Mouse (Mus musculus): ENCODE data around the gene Calr. TPM values are rescaled to one million over a fixed set of nuclear protein-coding genes. Genes with fewer than 3 reads are reported as not detected.

The Calr gene
- total RNA-seq, 1 experiment from 2014 or later = 1,079 TPM

- ATAC-seq (replicated peaks; ENCODE audit: insufficient number of reproducible peaks, low FRiP score, low TSS enrichment, poor library complexity, severe bottlenecking) = no peak
Measured at GRCm38 (mm10) chr8:84797971-84798370, 48.8 kb downstream of the Calr start.

- ATAC-seq (replicated peaks; ENCODE audit: insufficient number of reproducible peaks, low FRiP score, low TSS enrichment, poor library complexity, severe bottlenecking) = no peak
Measured at GRCm38 (mm10) chr8:84797256-84797797, 49.4 kb downstream of the Calr start.

- no peak for ATAC-seq (replicated peaks; ENCODE audit: insufficient number of reproducible peaks, low FRiP score, low TSS enrichment, poor library complexity, severe bottlenecking)
Measured at GRCm38 (mm10) chr8:84794486-84794885, 52.2 kb downstream of the Calr start.

GRCm38 (mm10) chr8:84793791-84794485 is 52.8 kb downstream of the Calr start:
- no peak for ATAC-seq (replicated peaks; ENCODE audit: insufficient number of reproducible peaks, low FRiP score, low TSS enrichment, poor library complexity, severe bottlenecking)

GRCm38 (mm10) chr8:84793134-84793533 is 53.6 kb downstream of the Calr start:
- no peak for ATAC-seq (replicated peaks; ENCODE audit: insufficient number of reproducible peaks, low FRiP score, low TSS enrichment, poor library complexity, severe bottlenecking)

- ATAC-seq (replicated peaks; ENCODE audit: insufficient number of reproducible peaks, low FRiP score, low TSS enrichment, poor library complexity, severe bottlenecking) = no peak
Measured at GRCm38 (mm10) chr8:84792429-84792947, 54.2 kb downstream of the Calr start.

Other genes starting within 250 kb of the Calr start
- 92.1 to 198 TPM (median 119 TPM) in 3 replicates for gene Ier2, start 184.1 kb downstream of the Calr start, total RNA-seq (2017)
- 40.1 to 46.6 TPM (median 44.7 TPM) in 3 replicates for gene Trmt1, start 160.6 kb downstream of the Calr start, total RNA-seq (2017)
- 29.0 to 50.5 TPM (median 36.3 TPM) in 3 replicates for gene Nacc1, start 159.1 kb downstream of the Calr start, total RNA-seq (2017)
- gene Lyl1, start 145.5 kb downstream of the Calr start, total RNA-seq (2017) = 41.7 to 46.2 TPM (median 45.0 TPM) in 3 replicates
- gene G430095P16Rik, start 123.9 kb downstream of the Calr start, total RNA-seq (2017) = 6.4 to 8.9 TPM (median 8.2 TPM) in 3 replicates
- 8.1 to 16.7 TPM (median 9.9 TPM) in 3 replicates for gene Nfix, start 46.6 kb downstream of the Calr start, total RNA-seq (2017)
- gene Dand5, start 24.1 kb downstream of the Calr start, total RNA-seq (2017) = 3.6 to 4.0 TPM (median 3.8 TPM) in 3 replicates
- gene Gadd45gip1, start 15.4 kb downstream of the Calr start, total RNA-seq (2017) = 10.0 to 12.8 TPM (median 11.2 TPM) in 3 replicates
- gene Rad23a, start 6.3 kb downstream of the Calr start, total RNA-seq (2017) = 31.6 to 37.2 TPM (median 34.2 TPM) in 3 replicates
- gene Farsa, start 10.1 kb upstream of the Calr start, total RNA-seq (2017) = 32.5 to 56.1 TPM (median 35.3 TPM) in 3 replicates
- gene Syce2, start 25.2 kb upstream of the Calr start, total RNA-seq (2017) = 2.9 to 13.7 TPM (median 7.4 TPM) in 3 replicates
- 16.8 to 25.3 TPM (median 18.7 TPM) in 3 replicates for gene Gcdh, start 47.0 kb upstream of the Calr start, total RNA-seq (2017)
- gene Klf1, start 55.0 kb upstream of the Calr start, total RNA-seq (2017) = not detected in 3 replicates
- 24.4 to 37.4 TPM (median 29.6 TPM) in 3 replicates for gene Dnase2a, start 61.6 kb upstream of the Calr start, total RNA-seq (2017)
- 0.11 TPM in 1 of 3 replicates, not detected in the others for gene Mast1, start 90.4 kb upstream of the Calr start, total RNA-seq (2017)
- gene Rtbdn, start 100.1 kb upstream of the Calr start, total RNA-seq (2017) = not detected in 3 replicates
- not detected in 3 replicates for gene Gm49661, start 122.5 kb upstream of the Calr start, total RNA-seq (2017)
- gene Prdx2, start 122.7 kb upstream of the Calr start, total RNA-seq (2017) = 153 to 207 TPM (median 196 TPM) in 3 replicates
- 43.9 to 58.8 TPM (median 58.1 TPM) in 3 replicates for gene Rnaseh2a, start 122.8 kb upstream of the Calr start, total RNA-seq (2017)
- 405 to 735 TPM (median 444 TPM) in 3 replicates for gene Junb, start 131.8 kb upstream of the Calr start, total RNA-seq (2017)
- 4.2 to 8.7 TPM (median 4.5 TPM) in 3 replicates for gene Hook2, start 143.7 kb upstream of the Calr start, total RNA-seq (2017)
- not detected in 3 replicates for gene Best2, start 167.6 kb upstream of the Calr start, total RNA-seq (2017)
- 24.0 to 47.3 TPM (median 36.2 TPM) in 3 replicates for gene Asna1, start 178.3 kb upstream of the Calr start, total RNA-seq (2017)
- gene Trir, start 179.9 kb upstream of the Calr start, total RNA-seq (2017) = 260 to 294 TPM (median 276 TPM) in 3 replicates
- gene Tnpo2, start 190.0 kb upstream of the Calr start, total RNA-seq (2017) = 12.0 to 27.9 TPM (median 18.3 TPM) in 3 replicates
- gene Fbxw9, start 213.1 kb upstream of the Calr start, total RNA-seq (2017) = 2.6 to 3.6 TPM (median 3.0 TPM) in 3 replicates
- not detected in 3 replicates for gene Gm5741, start 221.0 kb upstream of the Calr start, total RNA-seq (2017)
- gene Dhps, start 224.8 kb upstream of the Calr start, total RNA-seq (2017) = 35.9 to 75.4 TPM (median 50.0 TPM) in 3 replicates
- 22.4 to 29.9 TPM (median 24.3 TPM) in 3 replicates for gene Wdr83os, start 233.8 kb upstream of the Calr start, total RNA-seq (2017)
- 8.9 to 13.6 TPM (median 13.4 TPM) in 3 replicates for gene Wdr83, start 234.4 kb upstream of the Calr start, total RNA-seq (2017)
- gene Man2b1, start 236.3 kb upstream of the Calr start, total RNA-seq (2017) = 116 to 188 TPM (median 183 TPM) in 3 replicates

All from monocyte, adult 5-6 weeks (primary cell).